Mouse (Mus musculus) bone marrow, adult 2 months (tissue): ENCODE measurements around the gene Gtf3c3.

ENCODE experiments used
- CTCF ChIP-seq: fragments of 200-500 bp; IDR thresholded peaks from 2 replicates; pipeline ENCODE4 v1.5.1; 2011; ENCODE audit warnings: low read length, control low read depth; ENCODE audit not compliant: control insufficient read depth, insufficient read depth
- POLR2A ChIP-seq: fragments of 200-500 bp; IDR thresholded peaks from 2 replicates; pipeline ENCODE4 v1.6.1; 2011; ENCODE audit warnings: low read depth, mild to moderate bottlenecking, control low read depth, low read length, borderline replicate concordance; ENCODE audit not compliant: control insufficient read depth

GRCm38 (mm10) chr1:54422195-54422750 is 16.5 kb downstream of the Gtf3c3 start:
- no peak for TF ChIP-seq CTCF
- no peak for TF ChIP-seq POLR2A
